Mouse (Mus musculus): ENCODE measurements around the gene Cdc42bpa.

Gene Cdc42bpa

DNA sequence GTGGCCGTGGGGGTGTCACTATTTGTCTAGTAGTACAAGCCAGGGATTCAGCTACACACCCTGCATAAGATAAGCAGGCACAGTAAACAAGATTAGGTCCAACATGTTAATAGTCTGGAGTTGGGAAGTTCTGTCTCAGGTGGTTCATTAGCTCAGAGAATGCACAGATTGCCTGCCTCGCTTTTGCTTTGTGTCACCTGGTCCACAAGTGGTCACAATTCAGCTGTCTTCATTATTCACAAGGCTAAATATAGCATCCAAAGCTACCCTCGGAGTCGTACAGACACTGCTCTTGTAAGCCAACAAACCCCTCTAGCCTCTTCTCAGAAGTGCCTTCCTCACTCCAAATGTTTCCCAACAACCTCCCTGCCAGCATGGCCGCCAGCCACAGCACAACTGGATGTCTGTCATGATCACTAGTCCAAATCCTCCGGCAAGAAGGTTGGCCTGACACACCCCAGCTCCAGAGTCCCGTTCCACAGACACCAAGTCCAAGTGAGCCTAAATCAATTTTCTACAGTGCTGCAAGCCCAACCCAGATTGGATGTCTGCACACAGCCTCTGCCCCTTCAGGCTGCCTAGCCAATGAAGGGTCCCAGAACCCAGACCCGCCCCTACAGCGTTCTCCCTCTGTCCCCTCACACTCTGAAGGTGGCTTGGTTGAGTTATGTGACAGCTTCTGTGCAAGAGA lies 234.7 kb downstream of the Cdc42bpa start:
- peak; percentile 72 for DNase-seq

DNA sequence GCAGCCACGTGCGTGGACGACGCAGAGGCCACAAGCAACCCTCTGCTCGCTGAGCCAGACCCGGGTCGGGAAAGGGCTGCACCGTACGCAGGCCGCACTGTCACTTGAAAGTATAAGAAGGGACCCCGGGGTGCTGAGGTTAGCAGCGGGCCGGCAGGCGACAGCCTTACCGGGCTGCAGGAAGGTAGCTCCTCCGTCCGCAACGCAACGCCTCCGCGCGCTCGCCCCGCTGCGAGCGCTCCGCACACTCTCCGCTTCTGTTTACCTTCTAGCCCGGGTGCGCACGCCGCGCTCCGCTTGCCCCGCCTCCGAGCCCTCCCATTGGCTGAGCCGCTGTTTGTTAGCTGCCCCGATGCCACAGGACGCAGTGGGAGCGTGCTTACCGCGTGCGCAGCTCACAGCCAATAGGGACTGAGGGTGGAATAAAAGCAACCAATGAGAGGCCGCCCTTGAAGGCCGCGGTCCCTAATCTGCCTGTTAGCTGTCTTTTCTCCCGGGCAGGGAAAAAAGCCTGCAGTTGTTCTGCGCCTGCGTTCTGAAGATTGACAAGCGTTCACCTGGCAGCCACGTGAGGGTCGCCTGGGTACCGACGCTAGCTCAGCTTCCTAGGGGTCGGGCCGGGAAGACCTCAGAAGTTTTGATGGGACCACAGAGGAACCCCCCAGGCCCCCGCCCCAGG lies 235.6 kb downstream of the Cdc42bpa start:
- DNase-seq, result peak; percentile 99

DNA sequence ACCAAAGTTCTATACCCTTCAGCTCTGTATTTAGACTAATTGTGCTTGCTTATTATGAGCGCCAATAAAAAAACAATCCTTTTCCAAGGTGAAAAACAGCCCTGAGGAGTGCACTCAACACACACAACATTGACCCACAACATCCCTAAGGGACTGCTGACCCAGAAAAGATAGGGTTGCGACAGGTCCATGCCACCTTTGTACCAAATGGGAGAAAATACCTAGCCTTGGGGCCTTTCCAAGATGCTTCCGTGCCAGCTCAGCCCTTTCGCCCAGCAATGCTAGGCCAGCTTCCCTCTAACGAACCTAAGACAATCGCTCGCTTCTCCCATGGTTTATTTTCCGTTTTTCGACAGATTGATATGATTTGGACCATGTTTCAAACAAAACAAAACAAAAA lies 236.2 kb downstream of the Cdc42bpa start:
- DNase-seq, result no peak

DNA sequence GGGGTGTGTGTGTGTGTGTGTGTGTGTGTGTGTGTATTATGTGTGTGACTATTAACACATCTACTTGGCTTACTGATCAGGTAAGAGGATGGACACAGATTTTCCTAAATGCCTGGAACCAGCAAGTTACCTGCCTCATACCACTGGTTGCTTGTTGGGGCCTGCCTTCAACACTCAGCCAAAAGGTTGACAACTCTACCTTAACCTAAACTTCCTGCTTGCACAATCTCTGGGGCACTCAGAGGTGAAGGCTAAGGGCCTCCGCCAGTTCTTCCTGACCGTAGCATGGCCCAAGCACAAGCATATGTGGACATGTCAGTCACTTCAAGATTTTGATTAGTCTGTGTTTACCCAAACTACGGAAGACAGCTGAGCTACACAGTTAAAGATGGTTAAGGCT lies 237.7 kb downstream of the Cdc42bpa start:
- DNase-seq, result no peak

DNA sequence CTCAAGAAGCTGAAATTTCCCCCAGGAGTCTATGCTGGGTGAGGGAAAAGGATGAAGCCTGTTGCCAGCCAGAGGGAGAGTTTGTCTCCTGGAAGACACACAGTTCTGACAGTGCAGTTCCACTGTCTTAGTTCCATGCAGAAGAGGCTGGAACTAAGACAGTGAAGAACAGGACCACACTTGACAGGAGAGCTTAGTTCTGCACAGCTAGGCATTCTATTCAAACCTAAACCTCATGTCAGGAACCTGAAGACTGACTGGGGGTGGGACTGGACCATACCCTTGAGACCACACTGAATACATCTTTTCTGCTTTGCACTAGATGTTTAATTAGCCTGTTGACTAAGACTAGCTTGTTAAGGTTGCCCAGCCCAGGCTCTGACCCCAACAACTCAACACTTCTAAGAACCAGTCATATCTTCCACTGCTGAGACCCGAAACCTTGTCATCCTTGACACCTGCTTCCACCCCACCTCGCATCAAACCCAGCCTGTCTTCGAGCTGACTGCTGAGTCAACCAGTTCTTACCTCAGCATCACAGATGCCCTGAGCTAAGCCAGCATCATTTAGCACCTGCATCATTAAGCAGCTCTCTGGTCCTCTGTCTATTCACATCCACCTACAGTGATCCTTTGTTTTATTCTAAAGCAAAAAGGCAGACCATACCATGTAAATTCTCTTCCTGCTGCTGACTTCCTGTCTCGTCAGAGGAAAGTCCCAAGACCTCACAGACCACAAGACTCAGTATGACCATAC lies 238.9 kb downstream of the Cdc42bpa start, which contains the start of gene Coq8a:
TSS of gene Coq8a (minus strand) at position 644 of the 756 bp plus-strand sequence.
- DNase-seq, result no peak

DNA sequence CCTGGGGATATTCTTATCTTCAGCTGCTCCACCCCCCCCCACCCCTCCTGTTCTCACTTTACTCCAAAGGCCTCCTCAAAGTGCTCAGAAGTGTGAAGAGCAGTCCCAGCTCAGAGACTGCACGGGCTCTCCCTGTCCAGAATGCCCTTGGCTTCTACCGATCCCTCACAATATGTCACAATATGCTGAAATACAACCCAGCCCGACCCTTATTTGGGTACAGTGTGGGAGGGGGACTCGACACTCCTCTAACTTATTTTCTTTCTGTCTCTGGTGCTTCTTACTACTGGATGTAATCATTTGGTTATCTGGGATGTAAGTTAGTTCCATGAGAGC lies 239.4 kb downstream of the Cdc42bpa start:
- no peak for DNase-seq

DNA sequence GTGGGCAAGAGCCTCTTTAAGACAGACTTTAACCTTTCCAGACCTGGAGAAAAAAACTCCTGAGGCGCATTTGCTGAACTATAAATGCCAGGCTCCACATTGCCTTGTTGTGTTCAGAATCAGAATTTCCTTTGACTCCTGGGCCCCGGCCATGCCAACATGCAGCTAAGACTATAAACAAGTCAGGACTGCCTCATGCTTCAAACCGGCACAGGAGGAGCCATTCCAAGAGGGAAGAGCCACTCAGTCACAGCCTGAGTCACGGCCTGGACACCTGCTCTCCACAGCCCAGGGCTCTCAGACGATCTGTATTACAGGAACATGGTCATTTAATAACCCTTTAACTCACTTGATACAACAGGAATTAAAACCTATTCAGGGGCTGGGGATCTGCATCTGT lies 240.4 kb downstream of the Cdc42bpa start:
- no peak for DNase-seq

DNA sequence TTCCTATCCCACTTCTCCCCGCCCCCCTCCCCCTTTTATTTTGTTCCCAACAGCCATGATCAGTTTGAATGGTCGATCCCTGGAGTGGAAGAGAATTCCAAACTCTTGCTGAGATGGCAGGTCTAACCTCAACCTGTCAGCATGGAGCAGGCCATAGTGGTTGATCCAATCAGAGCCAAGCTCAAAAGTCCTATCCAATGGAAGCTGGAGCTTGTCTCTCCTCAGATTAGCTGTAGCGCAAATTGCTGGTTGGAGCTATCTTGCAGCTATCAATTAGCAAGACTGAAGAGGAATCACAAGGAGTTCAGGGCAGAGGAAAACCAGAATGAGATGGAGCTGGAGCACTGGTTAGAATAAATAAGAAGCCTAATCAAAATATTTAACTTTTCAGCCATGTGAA lies 248.1 kb downstream of the Cdc42bpa start:
- no peak for DNase-seq

DNA sequence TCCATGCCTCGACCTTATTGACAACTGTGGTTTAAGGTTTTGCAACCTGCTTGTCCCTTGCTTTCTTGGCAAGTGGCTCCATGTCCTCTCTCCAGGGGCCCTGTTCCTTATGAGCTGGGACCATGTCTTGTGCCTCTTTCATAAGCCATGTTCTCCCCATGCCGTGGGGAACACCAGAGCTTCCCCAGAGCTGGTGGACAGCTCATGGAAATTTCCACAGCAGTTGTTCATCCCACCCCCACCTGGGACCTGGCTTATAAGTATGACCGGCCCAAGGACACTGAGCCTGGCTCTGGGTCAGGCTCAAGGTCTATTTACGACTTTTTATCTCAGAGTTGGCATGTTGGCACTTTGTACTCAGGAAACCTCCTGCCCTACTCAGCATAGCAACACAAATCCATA lies 249.8 kb downstream of the Cdc42bpa start:
- DNase-seq, result no peak

DNA sequence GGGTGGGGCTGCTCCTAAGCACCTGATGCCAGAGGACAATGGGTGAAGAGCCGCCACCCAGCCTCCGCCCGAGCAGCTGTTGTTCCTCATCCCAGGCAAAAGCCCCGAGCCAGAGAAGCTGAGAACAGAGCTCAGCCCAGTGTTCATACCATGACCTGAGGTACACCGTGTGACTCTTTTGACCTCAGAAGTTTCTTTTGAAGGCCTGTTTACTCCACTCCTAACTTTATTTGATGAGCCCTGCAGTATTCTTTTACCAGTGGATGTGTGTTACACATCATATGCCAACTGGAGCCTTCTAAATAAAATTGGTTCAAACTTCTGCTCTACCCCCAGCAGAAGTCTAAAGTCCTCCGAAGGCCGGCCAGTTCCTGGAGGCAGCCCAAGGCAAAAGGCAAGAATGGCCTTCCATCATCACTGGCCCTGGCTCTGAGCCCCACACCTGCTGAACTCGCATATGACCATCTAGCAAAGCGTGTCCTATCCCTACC lies 250.6 kb downstream of the Cdc42bpa start:
- DNase-seq, result no peak

DNA sequence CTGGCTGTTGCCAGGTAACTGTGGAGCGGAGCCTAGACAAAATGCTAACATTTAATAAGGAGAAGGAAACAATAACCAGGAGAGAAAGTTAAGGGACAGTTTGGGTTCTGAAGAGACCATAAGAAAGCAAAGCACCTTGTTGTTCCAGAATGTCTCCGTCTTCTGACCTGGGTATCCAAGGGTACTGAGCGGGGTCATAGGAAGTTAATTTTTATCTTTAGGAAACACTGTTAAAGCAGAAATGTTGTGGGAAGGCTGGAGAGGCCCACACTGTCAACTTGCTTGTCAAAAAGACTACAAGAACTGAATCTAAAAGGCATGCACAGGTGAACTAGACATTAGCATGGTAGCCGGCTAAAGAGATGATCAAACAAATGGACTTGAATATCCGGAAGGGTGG lies 252.6 kb downstream of the Cdc42bpa start:
- DNase-seq, result no peak

DNA sequence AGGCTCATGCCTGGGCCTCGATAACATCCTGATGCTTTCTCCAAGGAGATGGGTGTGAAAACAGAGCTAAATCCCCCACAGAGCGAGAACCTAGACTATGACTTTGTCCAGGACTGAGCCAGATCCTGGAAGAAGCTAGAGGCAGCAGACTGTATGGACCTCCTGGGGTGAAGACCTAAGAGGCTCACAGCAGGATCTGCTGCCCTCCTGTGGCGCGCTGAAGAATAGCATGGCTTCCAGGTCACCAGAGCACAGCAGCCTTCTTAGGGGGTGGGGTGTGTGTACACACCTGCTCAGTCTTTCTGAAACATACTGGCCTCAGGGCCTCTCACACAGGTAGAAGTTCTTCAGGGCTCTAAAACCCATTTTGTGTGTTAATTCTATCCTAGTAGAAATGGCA lies 254.8 kb downstream of the Cdc42bpa start:
- DNase-seq, result peak; percentile 72

Measured in lung, postnatal 10 days (tissue).